Comparison of ENCODE assay signal across 12 mouse cellular contexts in the genomic region with DNA sequence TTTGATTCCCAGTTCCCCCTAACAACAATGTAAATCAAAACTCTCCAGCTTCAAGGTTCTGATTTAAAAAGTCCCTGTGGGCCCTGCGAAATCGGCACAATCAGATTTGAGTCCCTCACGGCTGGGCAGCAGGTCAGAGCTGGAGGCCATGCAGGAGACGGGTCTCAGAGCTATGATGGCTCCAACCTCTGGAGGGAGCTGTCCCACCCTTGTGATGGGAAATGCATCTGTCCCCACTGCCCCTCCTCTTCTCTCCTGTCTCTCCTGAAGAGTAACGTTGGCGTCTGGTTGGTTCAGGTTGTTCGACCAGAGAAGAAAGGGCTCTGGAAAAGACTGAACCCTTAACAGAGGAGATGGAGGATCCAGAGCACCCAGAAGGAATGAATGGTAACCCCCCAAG.
DNase-seq lines count a peak whose midpoint lies in the region; ATAC-seq and TF ChIP-seq lines count a peak whose summit lies in the region.
"Had no signal": no experiment of that assay in that cellular context is flagged by ENCODE, and none has a peak within 500 bp of the region (broad histone marks: within the 10 kb centered on the region; RNA-seq: fewer than 3 reads in every experiment).

No protein-coding gene starts in this region.

- H3K4me2 ChIP-seq in heart, embryonic 15.5 days: no peak overlapping the region
- H3K4me2 ChIP-seq in midbrain, postnatal 0 days (ENCODE audit: low read depth, low read length, poor library complexity, severe bottlenecking): no peak overlapping the region
- H3K4me2 ChIP-seq in midbrain, embryonic 15.5 days: no peak overlapping the region
- no peak overlapping the region for H3K4me2 ChIP-seq in midbrain, embryonic 11.5 days

- no peak overlapping the region for H3K9ac ChIP-seq in heart, embryonic 15.5 days
- no peak overlapping the region for H3K9ac ChIP-seq in midbrain, postnatal 0 days (replicated peaks; ENCODE audit: low read length, poor library complexity, severe bottlenecking)
- H3K9ac ChIP-seq in midbrain, embryonic 15.5 days: no peak overlapping the region
- no peak overlapping the region for H3K9ac ChIP-seq in midbrain, embryonic 11.5 days (ENCODE audit: low read length)

- peak; percentile 23; the same call in 1 of the 2 replicates for TF ChIP-seq CTCF in midbrain, postnatal 0 days (IDR thresholded peaks at IDR 0.05)

- H3K27me3 ChIP-seq in heart, embryonic 15.5 days: no peaks in the 10 kb centered on the region
- H3K27me3 ChIP-seq in midbrain, postnatal 0 days (ENCODE audit: insufficient read depth, low read length): no peaks in the 10 kb centered on the region
- H3K27me3 ChIP-seq in midbrain, embryonic 15.5 days (replicated peaks): 0 out of 2 replicates have a peak, but pooled peaks cover 4% of the 10 kb centered on the region
- H3K27me3 ChIP-seq in limb, embryonic 10.5 days (ENCODE audit: low read depth, poor library complexity, severe bottlenecking): no peaks in the 10 kb centered on the region
- H3K27me3 ChIP-seq in midbrain, embryonic 11.5 days (ENCODE audit: control insufficient read depth, insufficient read depth, low read length): no peaks in the 10 kb centered on the region
- H3K27me3 ChIP-seq: CH12.LX had no signal

- no peak for DNase-seq in heart, postnatal 36 days
- DNase-seq in midbrain, postnatal 0 days (ENCODE audit: low spot score): no peak
- DNase-seq in limb, embryonic 10.5 days (ENCODE audit: low spot score): no peak
- no peak for DNase-seq in cerebellum, postnatal 25 days
- no peak for DNase-seq in midbrain, embryonic 11.5 days (ENCODE audit: low spot score, missing footprints)
- no peak for DNase-seq in layer of hippocampus, postnatal 25 days (ENCODE audit: extremely low spot score in 1 of 2, low spot score in 1 of 2)
- DNase-seq: cerebellum, adult 2 months; gastrocnemius, postnatal 14 days; thymus, adult 18-20 months had no signal

- no peaks in the 10 kb centered on the region for H3K36me3 ChIP-seq in heart, embryonic 15.5 days
- no peaks in the 10 kb centered on the region for H3K36me3 ChIP-seq in midbrain, postnatal 0 days (ENCODE audit: insufficient read depth, low read length)
- no peaks in the 10 kb centered on the region for H3K36me3 ChIP-seq in midbrain, embryonic 15.5 days (replicated peaks)
- H3K36me3 ChIP-seq in limb, embryonic 10.5 days: no peaks in the 10 kb centered on the region
- no peaks in the 10 kb centered on the region for H3K36me3 ChIP-seq in midbrain, embryonic 11.5 days (ENCODE audit: control insufficient read depth, insufficient read depth, low read length)

- peaks cover 6% of the 10 kb centered on the region for H3K4me1 ChIP-seq in heart, embryonic 15.5 days (replicated peaks)
- H3K4me1 ChIP-seq in midbrain, postnatal 0 days (ENCODE audit: insufficient read depth, low read length): no peaks in the 10 kb centered on the region
- H3K4me1 ChIP-seq in midbrain, embryonic 15.5 days: peaks cover 7% of the 10 kb centered on the region
- H3K4me1 ChIP-seq in limb, embryonic 10.5 days: peaks cover 27% of the 10 kb centered on the region
- H3K4me1 ChIP-seq in midbrain, embryonic 11.5 days (ENCODE audit: control insufficient read depth, insufficient read depth, low read length): peaks cover 6% of the 10 kb centered on the region; the same call in 1 of the 2 replicates

- peak overlapping the region; percentile 67 for H3K27ac ChIP-seq in heart, embryonic 15.5 days
- no peak overlapping the region for H3K27ac ChIP-seq in midbrain, postnatal 0 days (ENCODE audit: low read depth, low read length)
- no peak overlapping the region for H3K27ac ChIP-seq in midbrain, embryonic 15.5 days
- H3K27ac ChIP-seq in limb, embryonic 10.5 days: 0 out of 2 replicates have a peak overlapping the region, but pooled peaks have one; percentile 37
- H3K27ac ChIP-seq in midbrain, embryonic 11.5 days (ENCODE audit: low read depth, low read length): no peak overlapping the region

- WGBS in heart, embryonic 15.5 days: 71% methylated on average over 7 of the region's 7 CpGs
- WGBS in midbrain, postnatal 0 days: 66% methylated on average over 7 of the region's 7 CpGs
- WGBS in midbrain, embryonic 15.5 days: 62% methylated on average over 7 of the region's 7 CpGs
- 62% methylated on average over 7 of the region's 7 CpGs for WGBS in limb, embryonic 10.5 days
- 66% methylated on average over 7 of the region's 7 CpGs for WGBS in midbrain, embryonic 11.5 days

- ATAC-seq in heart, embryonic 15.5 days (replicated peaks; ENCODE audit: insufficient number of reproducible peaks, insufficient read depth, low FRiP score, low read depth): no peak
- no peak for ATAC-seq in midbrain, postnatal 0 days (ENCODE audit: low FRiP score)
- ATAC-seq in midbrain, embryonic 15.5 days (replicated peaks): no peak
- ATAC-seq in midbrain, embryonic 11.5 days (ENCODE audit: low FRiP score): no peak

- intact Hi-C loops in heart, postnatal 36 days (cut with DNase I): loop anchor here (5.0 kb wide), 1 partner anchor 152 kb away; no protein-coding TSS in a partner anchor

- H3K4me3 ChIP-seq in heart, embryonic 15.5 days: no peak overlapping the region
- H3K4me3 ChIP-seq in midbrain, postnatal 0 days (ENCODE audit: low read depth, low read length): no peak overlapping the region
- no peak overlapping the region for H3K4me3 ChIP-seq in midbrain, embryonic 15.5 days
- H3K4me3 ChIP-seq in limb, embryonic 10.5 days: no peak overlapping the region
- no peak overlapping the region for H3K4me3 ChIP-seq in midbrain, embryonic 11.5 days (ENCODE audit: low read depth, low read length)

- no peaks in the 10 kb centered on the region for H3K9me3 ChIP-seq in heart, embryonic 15.5 days (replicated peaks)
- H3K9me3 ChIP-seq in midbrain, postnatal 0 days (ENCODE audit: low read length): no peaks in the 10 kb centered on the region
- H3K9me3 ChIP-seq in midbrain, embryonic 15.5 days: no peaks in the 10 kb centered on the region
- no peaks in the 10 kb centered on the region for H3K9me3 ChIP-seq in limb, embryonic 10.5 days (replicated peaks)
- H3K9me3 ChIP-seq in midbrain, embryonic 11.5 days (ENCODE audit: control insufficient read depth, low read length): no peaks in the 10 kb centered on the region

Comparison
In these comparisons a context has a peak if more than half of its experiments do, and no peak if none do; other contexts are left out.
1. H3K27ac ChIP-seq: peak in heart, embryonic 15.5 days (single experiment) and limb, embryonic 10.5 days (single experiment); none in midbrain, postnatal 0 days (single experiment), midbrain, embryonic 15.5 days (single experiment) and midbrain, embryonic 11.5 days (single experiment).